Mouse (Mus musculus) kidney, postnatal 0 days (tissue): ENCODE results near the gene Apof. TPM values are rescaled to one million over a fixed set of nuclear protein-coding genes. Genes with fewer than 3 reads are reported as not detected.
"Not testable (repeated sequence)": the region's sequence is repeated elsewhere in the genome, so short reads cannot be mapped to it uniquely, and the experiment has no call there.

ENCODE experiments used
- ATAC-seq: fragments of 200-750 bp; cut with Nextera tagmentation; replicated peaks from 2 replicates; pipeline ENCODE4 v1.8.0; 2017; ENCODE audit warnings: low read depth, moderate number of reproducible peaks, moderate TSS enrichment, moderate library complexity; ENCODE audit not compliant: low FRiP score
- DNase-seq: peaks from one replicate; pipeline ENCODE4 v3.0.0-alpha.2; 2016; ENCODE audit warnings: low spot score
- H3K27ac ChIP-seq: fragments of 300-500 bp; sonication (generic); 2 replicates; pipeline ENCODE4 v1.5.1; 2014; ENCODE audit warnings: mild to moderate bottlenecking
- H3K27me3 ChIP-seq: fragments of 300-500 bp; sonication (generic); 2 replicates; pipeline ENCODE4 v1.6.1; 2014; ENCODE audit warnings: low read length, mixed read lengths; ENCODE audit not compliant: insufficient read depth
- H3K36me3 ChIP-seq: fragments of 300-500 bp; sonication (generic); 2 replicates; pipeline ENCODE4 v1.6.1; 2014; ENCODE audit warnings: low read length, mixed read lengths; ENCODE audit not compliant: insufficient read depth
- H3K4me1 ChIP-seq: fragments of 300-500 bp; sonication (generic); replicated peaks from 2 replicates; pipeline ENCODE4 v1.6.1; 2014; ENCODE audit warnings: antibody characterized with exemption, low read length, mixed read lengths; ENCODE audit not compliant: insufficient read depth
- H3K4me2 ChIP-seq: fragments of 300-500 bp; sonication (generic); 2 replicates; pipeline ENCODE4 v1.6.1; 2014; ENCODE audit warnings: mild to moderate bottlenecking, low read length, moderate library complexity, mixed read lengths
- H3K4me3 ChIP-seq: fragments of 300-500 bp; sonication (generic); replicated peaks from 2 replicates; pipeline ENCODE4 v1.5.1; 2014; ENCODE audit warnings: low read depth, low read length
- H3K9ac ChIP-seq: fragments of 300-500 bp; sonication (generic); 2 replicates; pipeline ENCODE4 v1.6.1; 2014; ENCODE audit warnings: low read depth, low read length
- H3K9me3 ChIP-seq: fragments of 300-500 bp; sonication (generic); replicated peaks from 2 replicates; pipeline ENCODE4 v1.6.1; 2016; ENCODE audit warnings: low read length, inconsistent platforms, mixed read lengths
- CTCF ChIP-seq: IDR thresholded peaks from 2 replicates; pipeline ENCODE4 v1.5.1; 2016; ENCODE audit warnings: antibody characterized with exemption, low read depth, mild to moderate bottlenecking, moderate library complexity
- WGBS: fragments of 180-500 bp; shearing (Covaris S2); extraction: QIAGEN DNeasy Blood & Tissue Kit; methylation state at CpG from one replicate; pipeline ENCODE4 v1.1.7; 2014; 5-methylcytosine and 5-hydroxymethylcytosine counted together
- polyA plus RNA-seq: library from polyadenylated mRNA; unstranded; fragments of >200 nt; fragmentation: Nextera tagmentation; extraction: Ambion mirVana; gene quantifications from 2 replicates; pipeline ENCODE4 v1.2.1, GENCODE M21; 2015

Gene Apof
- polyA plus RNA-seq, 1 experiment from 2014 or later = 0.21 TPM

DNA sequence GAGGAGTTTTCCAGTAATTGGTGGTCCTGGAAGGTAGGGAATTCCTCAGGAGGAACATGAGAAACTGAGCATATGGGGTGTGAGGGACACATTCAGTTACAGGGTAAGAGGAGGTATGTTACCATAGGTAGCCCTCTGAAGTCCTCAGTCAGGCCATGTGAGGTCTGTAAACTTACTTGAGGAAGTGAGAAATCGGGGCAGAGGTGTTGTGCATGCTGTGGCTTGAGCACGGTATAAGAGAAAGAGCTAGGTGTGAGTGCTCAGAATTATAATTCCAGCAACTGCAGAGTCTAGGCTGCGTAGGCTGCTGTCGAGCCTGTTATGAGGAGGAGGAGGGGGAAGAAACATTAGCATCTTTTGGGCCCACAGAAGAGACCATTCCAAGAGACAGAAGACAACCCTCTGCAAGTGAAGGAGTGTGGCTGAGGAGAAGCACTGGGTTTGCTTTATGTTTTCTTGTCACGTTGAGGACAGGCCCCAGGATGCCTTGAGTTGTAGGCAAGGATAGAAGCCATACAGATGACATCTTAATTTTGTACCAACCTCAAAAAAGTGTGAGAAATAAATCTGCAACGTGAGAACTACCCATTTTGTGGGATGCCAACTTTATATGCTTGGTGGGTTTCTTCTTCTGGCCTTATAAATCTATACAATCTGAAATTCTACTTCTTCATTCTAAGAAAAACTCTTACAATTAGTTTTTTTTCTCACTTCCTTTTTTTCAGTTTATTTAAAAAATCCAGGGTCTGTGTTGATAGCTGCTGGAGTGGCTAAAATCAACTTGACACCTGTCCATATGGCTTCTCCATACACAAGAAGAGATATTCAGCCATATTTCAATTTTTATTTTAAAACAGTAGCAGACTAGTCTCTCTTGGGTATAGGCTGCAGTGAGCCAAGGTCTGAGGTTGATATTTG, 4.8 kb upstream of the Apof start:
- ATAC-seq = no peak
- TF ChIP-seq CTCF = no peak
- H3K9ac ChIP-seq = no peak overlapping the region
- H3K9me3 ChIP-seq = no peaks in the 10 kb centered on the region
- H3K27me3 ChIP-seq = no peaks in the 10 kb centered on the region
- H3K27ac ChIP-seq = no peak overlapping the region
- no peak for DNase-seq
- H3K4me3 ChIP-seq = no peak overlapping the region
- H3K4me2 ChIP-seq = no peak overlapping the region
- H3K4me1 ChIP-seq = no peaks in the 10 kb centered on the region
- WGBS = 73% methylated on average over 6 of the region's 6 CpGs
- H3K36me3 ChIP-seq = no peaks in the 10 kb centered on the region

- ATAC-seq (no peak), DNase-seq (no peak)
- H3K27ac ChIP-seq = no peak overlapping the region
- 91% methylated on average over 16 of the region's 16 CpGs for WGBS
- H3K9ac ChIP-seq = peak overlapping the region; percentile 51; the same call in 1 of the 2 replicates
- H3K27me3 ChIP-seq = no peaks in the 10 kb centered on the region
- H3K9me3 ChIP-seq = no peaks in the 10 kb centered on the region
- no peaks in the 10 kb centered on the region; the same call in 1 of the 2 replicates for H3K4me1 ChIP-seq
- no peaks in the 10 kb centered on the region for H3K36me3 ChIP-seq
- peak overlapping the region; percentile 70; the same call in 1 of the 2 replicates for H3K4me2 ChIP-seq
- 0 out of 2 replicates have a peak overlapping the region, but pooled peaks have one; percentile 88 for H3K4me3 ChIP-seq
- no peak for TF ChIP-seq CTCF
These were observed 887 bp downstream of the Apof start for GRCm38 (mm10) chr10:128269206-128269910.

- Histone ChIP-seq H3K4me2 (peak within 1 kb of the TSS; percentile 70), H3K36me3 (no peaks in the 10 kb centered on the region), H3K4me3 (peak within 1 kb of the TSS; percentile 88), H3K9me3 (no peaks in the 10 kb centered on the region), H3K9ac (peak within 1 kb of the TSS; percentile 84), H3K4me1 (no peaks in the 10 kb centered on the region; the same call in 1 of the 2 replicates), H3K27ac (peak within 1 kb of the TSS; percentile 91), H3K27me3 (no peaks in the 10 kb centered on the region)
- ATAC-seq (peak; percentile 98), DNase-seq (peak; percentile 99)
- no peak for TF ChIP-seq CTCF
- WGBS = under 1% methylated on average over 43 of the region's 43 CpGs
These were observed 1.9 kb downstream of the Apof start, which contains the start of gene Stat2 for GRCm38 (mm10) chr10:128270287-128270841. Gene Stat2, plus strand, starts transcription at chr10:128270559.

DNA sequence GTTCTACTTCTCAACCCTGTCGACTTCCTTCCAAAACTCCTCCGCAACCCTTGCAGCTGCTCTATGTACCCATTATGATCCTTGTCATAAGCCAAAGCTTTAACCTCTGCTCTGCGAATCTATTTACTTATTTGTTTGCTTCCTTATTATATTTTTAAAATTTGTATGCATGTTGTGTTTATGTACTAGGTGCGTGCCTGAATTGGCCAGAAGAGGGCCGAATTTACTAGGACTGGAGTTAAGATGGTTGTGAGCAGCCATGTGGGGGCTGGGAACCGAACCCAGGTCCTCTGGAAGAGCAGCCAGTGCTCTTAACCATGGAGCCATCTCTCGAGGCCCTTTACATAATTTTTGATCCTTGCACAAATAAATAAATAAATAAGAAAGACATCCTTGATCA, 2.4 kb downstream of the Apof start:
- no peak; the same call in 1 of the 2 replicates for TF ChIP-seq CTCF
- Histone ChIP-seq H3K27ac (peak overlapping the region; percentile 91), H3K9ac (peak overlapping the region; percentile 84), H3K27me3 (no peaks in the 10 kb centered on the region), H3K36me3 (no peaks in the 10 kb centered on the region), H3K4me3 (peak overlapping the region; percentile 88), H3K4me2 (peak overlapping the region; percentile 70), H3K4me1 (no peaks in the 10 kb centered on the region; the same call in 1 of the 2 replicates), H3K9me3 (no peaks in the 10 kb centered on the region)
- no peak for DNase-seq
- WGBS = 46% methylated on average over 7 of the region's 7 CpGs
- no peak for ATAC-seq

DNA sequence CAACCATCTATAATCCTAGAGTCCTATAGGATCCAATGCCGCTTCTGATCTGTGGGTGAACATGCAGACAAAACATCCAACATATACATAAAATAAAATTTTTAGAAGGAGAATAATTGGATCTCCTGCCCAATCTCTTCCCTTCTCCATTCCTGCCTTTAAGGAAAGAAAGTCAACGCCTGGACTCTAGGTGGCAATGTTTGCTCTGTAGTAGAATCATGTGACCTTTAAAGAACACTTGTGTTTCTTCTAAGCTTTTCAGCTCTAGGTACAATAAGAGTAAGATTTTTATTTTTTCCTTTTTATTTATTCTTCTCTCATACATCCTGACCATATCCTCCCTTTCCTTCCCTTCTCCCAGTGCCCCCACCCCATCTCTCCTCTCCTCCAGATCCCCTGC, 3.4 kb downstream of the Apof start:
- ATAC-seq = no peak
- Histone ChIP-seq H3K4me1 (no peaks in the 10 kb centered on the region; the same call in 1 of the 2 replicates), H3K36me3 (peaks cover 2% of the 10 kb centered on the region; the same call in 1 of the 2 replicates), H3K9me3 (no peaks in the 10 kb centered on the region), H3K4me2 (0 out of 2 replicates have a peak overlapping the region, but pooled peaks have one; percentile 22), H3K4me3 (no peak overlapping the region), H3K9ac (no peak overlapping the region), H3K27me3 (no peaks in the 10 kb centered on the region), H3K27ac (no peak overlapping the region)
- 69% methylated on average over 2 of the region's 2 CpGs for WGBS
- TF ChIP-seq CTCF = peak; percentile 60
- DNase-seq = peak; percentile 68

DNA sequence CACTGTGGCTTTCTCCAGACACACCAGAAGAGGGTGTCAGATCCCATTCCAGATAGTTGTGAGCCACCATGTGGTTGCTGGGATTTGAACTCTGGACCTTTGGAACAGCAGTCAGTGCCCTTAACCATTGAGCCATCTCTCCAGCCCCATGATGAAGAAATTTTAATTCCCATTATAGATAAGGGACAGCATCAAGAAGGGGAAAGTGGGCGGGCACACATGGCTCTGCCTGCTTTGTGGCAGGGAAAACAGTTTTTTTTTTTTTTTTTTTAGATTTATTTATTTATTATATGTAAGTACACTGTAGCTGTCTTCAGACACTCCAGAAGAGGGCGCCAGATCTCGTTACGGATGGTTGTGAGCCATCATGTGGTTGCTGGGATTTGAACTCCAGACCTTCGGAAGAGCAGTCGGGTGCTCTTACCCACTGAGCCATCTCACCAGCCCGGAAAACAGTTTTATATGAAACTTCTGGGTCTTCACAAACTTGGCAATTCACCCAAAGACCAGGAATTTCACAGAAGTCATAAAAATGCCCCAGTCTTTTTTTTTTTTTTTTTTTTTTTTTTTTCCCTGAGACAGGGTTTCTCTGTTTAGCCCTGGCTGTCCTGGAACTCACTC, 4.5 kb downstream of the Apof start:
- TF ChIP-seq CTCF = 0 out of 2 replicates have a peak, but pooled peaks have one; percentile 12
- H3K27me3 ChIP-seq, DNase-seq, H3K4me2 ChIP-seq, H3K4me1 ChIP-seq, ATAC-seq, H3K36me3 ChIP-seq, H3K9me3 ChIP-seq, H3K27ac ChIP-seq, H3K4me3 ChIP-seq, H3K9ac ChIP-seq: not testable (repeated sequence)
- WGBS = 98% methylated on average over 4 of the region's 7 CpGs

DNA sequence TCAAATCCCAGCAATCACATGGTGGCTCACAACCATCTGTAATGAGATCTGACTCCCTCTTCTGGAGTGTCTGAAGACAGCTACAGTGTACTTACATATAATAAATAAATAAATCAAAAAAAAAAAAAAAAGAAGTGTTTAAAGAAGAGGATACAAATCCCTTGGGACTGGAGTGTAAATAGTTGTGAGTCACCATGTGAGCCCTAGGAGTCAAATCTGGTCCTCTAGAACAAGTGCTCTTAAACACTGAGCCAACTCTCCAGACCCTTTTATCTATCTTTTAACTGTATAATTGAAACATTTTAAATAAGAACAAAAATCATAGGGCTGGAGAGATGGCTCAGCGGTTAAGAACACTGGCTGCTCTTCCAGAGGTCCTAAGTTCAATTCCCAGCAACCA, 6.9 kb downstream of the Apof start:
- H3K4me1 ChIP-seq, H3K9me3 ChIP-seq, ATAC-seq, H3K27ac ChIP-seq, H3K4me3 ChIP-seq, DNase-seq, H3K4me2 ChIP-seq, H3K9ac ChIP-seq, H3K27me3 ChIP-seq: not testable (repeated sequence)
- 100% methylated on average over 1 of the region's 1 CpGs for WGBS
- H3K36me3 ChIP-seq = peaks cover 19% of the 10 kb centered on the region; the same call in 1 of the 2 replicates
